Mouse (Mus musculus): ENCODE measurements at regions not wholly inside any gene's neighbourhood (a gene's known extent, or its start where the extent isn't known, plus 50 kb on each side); places are given as distances from the start of the nearest gene placed in this dataset.

DNA sequence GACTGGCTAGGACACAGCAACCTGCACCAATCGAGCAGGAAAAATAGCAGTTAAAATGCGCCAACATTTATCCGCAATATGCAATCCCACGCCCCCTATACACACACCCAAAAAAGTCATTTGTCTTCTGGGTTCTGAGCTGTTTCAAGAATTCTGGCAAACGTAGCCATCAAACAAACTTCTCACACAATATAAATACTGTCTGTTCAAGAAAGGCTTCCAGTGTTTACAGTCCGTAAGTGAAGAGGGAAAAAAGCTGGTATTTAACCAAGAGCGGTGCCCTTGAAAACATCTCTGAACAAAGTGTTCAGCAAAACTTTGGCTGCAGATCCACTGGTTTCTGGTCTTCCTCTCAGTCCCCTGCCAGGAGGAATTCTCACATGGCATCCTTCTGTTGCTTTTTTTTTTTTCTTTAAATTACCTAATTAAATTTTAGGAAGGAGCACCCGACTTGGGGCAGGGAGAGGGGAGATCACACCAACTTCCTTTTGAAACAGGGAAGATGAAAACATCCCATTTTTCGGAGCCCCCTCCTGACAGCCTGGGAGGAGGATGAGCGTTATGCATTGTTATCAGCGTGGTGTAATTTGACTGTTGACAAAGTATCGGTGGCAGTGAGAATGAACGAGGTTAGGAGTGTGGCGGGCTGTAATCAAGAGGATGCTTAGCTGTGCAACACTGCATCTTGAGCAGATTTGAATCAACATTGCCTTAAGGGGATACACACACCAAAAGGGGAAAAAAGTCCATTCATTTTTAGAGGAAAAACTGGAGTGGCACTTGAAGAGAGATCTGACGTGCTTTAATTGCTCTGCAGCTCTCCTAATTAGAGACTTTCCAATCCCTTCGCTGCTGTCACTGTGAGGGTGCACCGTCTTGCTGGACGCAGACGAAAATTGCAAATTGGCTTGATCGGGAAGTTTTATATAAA lies 267.6 kb downstream of the Meis1 start:
- no peak for TF ChIP-seq CTCF (IDR thresholded peaks at IDR 0.05; ENCODE audit: low read depth)
- no peak for TF ChIP-seq EP300 (IDR thresholded peaks at IDR 0.05; ENCODE audit: low read depth)

All from liver, postnatal 0 days (tissue).